Mouse (Mus musculus): Measurements from ENCODE around the gene Doc2b.
"Not testable (repeated sequence)": the region's sequence is repeated elsewhere in the genome, so short reads cannot be mapped to it uniquely, and the experiment has no call there.

Doc2b gene

GRCm38 (mm10) chr11:75733227-75733940 is 62.5 kb downstream of the Doc2b start:
- peak; percentile 75 for DNase-seq

- peak; percentile 94 for DNase-seq
Observed at GRCm38 (mm10) chr11:75732434-75733226, 63.2 kb downstream of the Doc2b start, which contains the start of gene Ywhae. Ywhae (plus strand) TSS chr11:75732869.

DNA sequence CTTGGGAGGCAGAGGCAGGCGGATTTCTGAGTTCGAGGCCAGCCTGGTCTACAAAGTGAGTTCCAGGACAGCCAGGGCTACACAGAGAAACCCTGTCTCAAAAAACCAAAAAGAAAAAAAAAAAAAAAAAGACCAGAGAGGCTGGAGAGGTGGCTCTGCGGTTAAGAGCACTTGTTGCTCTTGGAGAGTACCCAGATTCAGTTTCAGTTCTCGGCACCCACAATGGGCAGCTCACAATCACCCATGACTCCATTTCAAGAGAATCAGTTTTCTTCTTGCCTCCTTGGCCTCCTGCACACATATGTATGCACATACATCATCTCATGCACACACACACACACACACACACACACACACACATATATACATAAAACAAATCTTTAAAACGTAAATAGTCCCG is 68.2 kb downstream of the Doc2b start:
- not testable (repeated sequence) for DNase-seq

DNA sequence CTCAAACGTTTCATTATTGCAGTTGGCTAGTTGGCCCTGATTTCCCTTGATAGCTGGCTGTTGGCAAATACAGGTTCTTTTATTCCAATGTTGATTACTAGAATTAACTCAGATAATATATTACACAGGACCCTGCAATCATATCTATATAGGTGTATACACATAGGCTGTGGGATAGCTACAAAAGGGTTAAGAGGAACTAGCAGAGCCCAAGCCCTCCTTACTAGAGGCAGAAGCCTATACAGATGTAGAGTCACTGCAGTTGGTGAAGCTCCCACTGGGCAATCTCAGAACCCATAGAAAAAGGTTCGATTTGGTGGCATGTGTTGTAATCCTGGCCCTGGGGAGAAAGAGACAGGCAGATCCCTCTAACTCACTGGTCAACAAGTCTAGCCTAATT is 68.7 kb downstream of the Doc2b start:
- DNase-seq: no peak

GRCm38 (mm10) chr11:75722339-75722738 is 73.5 kb downstream of the Doc2b start:
- no peak for DNase-seq
